Mouse (Mus musculus) kidney, postnatal 4 days (tissue): ENCODE measurements around the gene Wdr86.

Source experiments
- DNase-seq, 2 experiments: peaks; one replicate each; pipeline ENCODE4 v3.0.0; 2021; ENCODE audit warnings: mixed read lengths in 2 of 2

Gene Wdr86

GRCm38 (mm10) chr5:24681436-24681835 lies 49.1 kb downstream of the Wdr86 start:
- DNase-seq = no peak

GRCm38 (mm10) chr5:24674238-24674637 lies 56.3 kb downstream of the Wdr86 start:
- peak; percentile 88 for DNase-seq
